Mouse (Mus musculus) neural tube, embryonic 11.5 days (tissue): Measurements from ENCODE around the gene Zfp423. TPM values are rescaled to one million over a fixed set of nuclear protein-coding genes. Genes with fewer than 3 reads are reported as not detected.

ENCODE experiments used
- ATAC-seq: fragments of 200-750 bp; cut with Nextera tagmentation; 2 replicates; pipeline ENCODE4 v1.8.0; 2017; ENCODE audit warnings: moderate number of reproducible peaks, mild to moderate bottlenecking, moderate TSS enrichment, moderate library complexity; ENCODE audit not compliant: insufficient read depth, low FRiP score, low TSS enrichment
- DNase-seq: peaks from one replicate; pipeline ENCODE4 v3.0.0-alpha.2; 2015; ENCODE audit warnings: low spot score
- H3K27ac ChIP-seq: fragments of 300-500 bp; sonication (generic); 2 replicates; pipeline ENCODE4 v1.5.1; 2014; ENCODE audit warnings: low read depth, mild to moderate bottlenecking, low read length
- H3K27me3 ChIP-seq: fragments of 300-500 bp; sonication (generic); 2 replicates; pipeline ENCODE4 v1.6.1; 2014; ENCODE audit warnings: mild to moderate bottlenecking, low read length, mixed read lengths; ENCODE audit not compliant: control insufficient read depth, insufficient read depth
- H3K36me3 ChIP-seq: fragments of 300-500 bp; sonication (generic); 2 replicates; pipeline ENCODE4 v1.6.1; 2014; ENCODE audit warnings: mild to moderate bottlenecking, low read length, moderate library complexity, mixed read lengths; ENCODE audit not compliant: control insufficient read depth, insufficient read depth
- H3K4me1 ChIP-seq: fragments of 300-500 bp; sonication (generic); 2 replicates; pipeline ENCODE4 v1.6.1; 2014; ENCODE audit warnings: low read length, mixed read lengths; ENCODE audit not compliant: control insufficient read depth, insufficient read depth
- H3K4me2 ChIP-seq: fragments of 300-500 bp; sonication (generic); 2 replicates; pipeline ENCODE4 v1.6.1; 2014; ENCODE audit warnings: low read depth, mild to moderate bottlenecking, moderate library complexity
- H3K4me3 ChIP-seq: fragments of 300-500 bp; sonication (generic); 2 replicates; pipeline ENCODE4 v1.5.1; 2014; ENCODE audit warnings: low read depth, low read length
- H3K9ac ChIP-seq: fragments of 300-500 bp; sonication (generic); 2 replicates; pipeline ENCODE4 v1.6.1; 2014; ENCODE audit warnings: mild to moderate bottlenecking, low read length
- H3K9me3 ChIP-seq: fragments of 300-500 bp; sonication (generic); 2 replicates; pipeline ENCODE4 v1.6.1; 2016; ENCODE audit warnings: low read length; ENCODE audit not compliant: control insufficient read depth
- WGBS: fragments of 180-500 bp; shearing (Covaris S2); extraction: QIAGEN DNeasy Blood & Tissue Kit; methylation state at CpG from one replicate; pipeline ENCODE4 v1.1.7; 2014; 5-methylcytosine and 5-hydroxymethylcytosine counted together
- polyA plus RNA-seq: library from polyadenylated mRNA; unstranded; fragments of >200 nt; fragmentation: Nextera tagmentation; extraction: Ambion mirVana; gene quantifications from 2 replicates; pipeline ENCODE4 v1.2.1, GENCODE M21; 2014

The Zfp423 gene
- polyA plus RNA-seq, 1 experiment from 2014 or later, result 40.7 TPM

DNA sequence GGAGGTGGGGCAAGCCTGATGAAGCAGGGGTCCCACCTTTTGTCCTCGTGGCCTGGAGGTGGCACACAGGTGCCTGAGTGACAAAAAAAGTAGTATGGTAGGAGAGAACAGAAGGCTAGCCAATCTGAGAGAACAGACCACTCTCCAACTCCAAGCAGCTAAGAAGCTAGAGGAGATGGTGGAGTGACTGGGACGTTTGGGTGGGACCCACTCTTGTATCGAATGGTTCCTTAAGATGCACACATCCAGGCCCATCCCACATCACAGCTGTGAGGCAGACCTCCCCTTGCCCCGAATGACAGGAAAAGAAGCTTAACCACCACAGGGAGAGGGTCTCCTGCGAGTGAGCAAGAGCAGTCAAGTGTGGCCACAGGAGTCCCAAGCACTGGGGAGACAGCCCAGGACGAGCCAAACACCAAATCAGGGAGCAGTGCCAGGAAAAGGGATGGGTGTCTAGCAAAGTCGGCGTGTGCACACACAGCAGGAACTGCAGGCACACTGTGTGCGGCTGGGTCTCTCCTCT, 242.6 kb downstream of the Zfp423 start:
- DNase-seq (no peak), ATAC-seq (0 out of 2 replicates have a peak, but pooled peaks have one; percentile 8)
- Histone ChIP-seq H3K9ac (no peak overlapping the region), H3K36me3 (no peaks in the 10 kb centered on the region), H3K4me1 (peaks cover 20% of the 10 kb centered on the region), H3K9me3 (no peaks in the 10 kb centered on the region), H3K27me3 (no peaks in the 10 kb centered on the region), H3K4me3 (no peak overlapping the region), H3K27ac (peak overlapping the region; percentile 82), H3K4me2 (peak overlapping the region; percentile 42)
- WGBS, result 16% methylated on average over 9 of the region's 9 CpGs

DNA sequence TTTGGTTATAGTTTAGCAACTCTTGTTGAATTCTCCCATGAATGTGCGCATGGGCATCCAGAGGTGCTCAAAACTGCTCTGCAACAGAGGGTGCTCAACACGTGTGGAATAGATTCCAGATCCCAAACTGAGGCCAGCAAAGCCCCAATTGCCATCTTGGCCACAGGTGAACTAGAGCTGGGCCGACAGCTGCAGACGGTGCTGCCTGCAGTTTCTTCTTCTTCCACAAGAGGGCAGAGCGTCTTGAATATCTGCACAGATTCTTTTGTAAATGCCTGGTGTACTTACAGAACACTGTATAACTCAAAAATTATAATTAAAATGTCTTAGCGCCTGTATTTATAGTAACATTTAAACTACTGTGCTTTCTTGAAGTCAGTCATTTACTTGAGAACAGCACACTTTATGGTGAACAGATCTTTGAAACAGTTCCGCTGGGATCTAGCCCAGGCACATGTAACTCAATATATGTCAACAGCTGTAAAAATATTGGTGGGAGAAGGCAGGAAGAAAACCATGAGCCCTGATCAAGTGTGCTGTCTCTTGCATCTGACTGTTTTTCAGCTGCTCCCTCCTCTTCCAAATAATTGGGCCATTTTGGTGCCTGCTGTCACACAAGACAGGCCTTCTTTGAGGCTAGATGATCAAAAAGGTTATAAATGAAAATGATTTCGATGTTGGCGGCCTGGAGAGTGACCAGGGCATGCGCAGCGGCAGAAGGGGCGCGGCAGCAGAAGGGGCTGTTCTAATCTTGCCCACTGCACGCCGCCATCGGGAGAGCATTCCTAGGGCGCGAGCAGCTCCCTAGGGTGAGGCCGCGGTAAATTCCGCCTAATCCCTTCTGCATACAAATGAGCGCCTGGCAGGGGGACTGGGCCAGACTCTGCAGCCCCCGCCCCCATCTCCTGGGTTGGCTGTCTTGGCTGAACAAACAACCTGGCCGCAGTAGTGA, 243.4 kb downstream of the Zfp423 start:
- WGBS, result 8% methylated on average over 24 of the region's 24 CpGs
- Histone ChIP-seq H3K9ac (no peak overlapping the region), H3K4me1 (peaks cover 20% of the 10 kb centered on the region), H3K27me3 (no peaks in the 10 kb centered on the region), H3K27ac (peak overlapping the region; percentile 82), H3K9me3 (no peaks in the 10 kb centered on the region), H3K4me3 (0 out of 2 replicates have a peak overlapping the region, but pooled peaks have one; percentile 3), H3K36me3 (no peaks in the 10 kb centered on the region), H3K4me2 (peak overlapping the region; percentile 42)
- ATAC-seq, result peak; percentile 84
- DNase-seq, result peak; percentile 76

DNA sequence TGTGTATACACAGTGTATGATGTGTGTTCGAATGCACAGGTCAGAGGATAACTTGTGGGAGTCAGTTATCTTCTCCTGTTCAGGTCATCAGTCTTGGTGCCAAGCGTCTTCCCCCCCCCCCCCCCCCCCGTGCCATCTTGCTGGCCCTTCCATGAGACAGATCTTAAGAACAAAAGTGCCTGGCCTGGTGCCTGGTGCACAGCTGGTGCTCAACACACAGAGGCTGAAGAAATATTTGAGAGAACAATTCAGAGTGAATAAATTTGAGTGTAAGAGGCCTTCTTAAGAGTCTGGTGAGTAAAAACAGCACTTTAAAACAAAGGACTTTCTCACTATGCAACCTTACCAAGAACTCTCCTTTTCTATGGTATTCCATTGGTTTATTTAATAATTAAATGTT, 245.4 kb downstream of the Zfp423 start:
- Histone ChIP-seq H3K4me3 (no peak overlapping the region), H3K4me2 (no peak overlapping the region), H3K4me1 (peaks cover 17% of the 10 kb centered on the region), H3K9ac (no peak overlapping the region), H3K9me3 (no peaks in the 10 kb centered on the region), H3K27me3 (no peaks in the 10 kb centered on the region), H3K36me3 (no peaks in the 10 kb centered on the region), H3K27ac (no peak overlapping the region)
- 90% methylated on average over 3 of the region's 3 CpGs for WGBS
- DNase-seq (no peak), ATAC-seq (no peak)

DNA sequence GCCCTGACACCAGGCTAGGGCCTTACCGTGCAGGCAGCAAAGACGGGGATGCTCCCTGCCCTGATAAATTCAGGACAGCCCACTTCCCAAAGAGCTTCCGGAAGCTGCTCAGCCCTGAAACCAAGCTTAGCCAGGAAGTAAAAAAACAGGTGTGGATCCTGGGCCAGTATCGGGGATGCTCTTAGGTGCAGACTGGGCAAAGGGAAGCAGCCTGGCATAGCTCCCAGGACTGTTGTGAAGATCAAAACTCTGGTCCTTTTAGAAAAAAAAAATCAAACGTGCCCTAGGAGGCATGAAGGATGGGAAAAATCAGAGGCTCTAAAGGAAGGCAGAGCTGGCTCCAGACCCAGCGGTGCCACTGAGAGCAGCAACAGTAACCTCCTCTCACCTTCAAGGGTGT, 247.4 kb downstream of the Zfp423 start:
- no peak for ATAC-seq
- H3K9ac ChIP-seq, result no peak overlapping the region
- H3K4me1 ChIP-seq, result peaks cover 28% of the 10 kb centered on the region
- no peaks in the 10 kb centered on the region for H3K9me3 ChIP-seq
- no peaks in the 10 kb centered on the region for H3K27me3 ChIP-seq
- WGBS, result 87% methylated on average over 6 of the region's 6 CpGs
- DNase-seq, result no peak
- H3K36me3 ChIP-seq, result no peaks in the 10 kb centered on the region
- H3K27ac ChIP-seq, result no peak overlapping the region
- H3K4me3 ChIP-seq, result no peak overlapping the region
- H3K4me2 ChIP-seq, result no peak overlapping the region

DNA sequence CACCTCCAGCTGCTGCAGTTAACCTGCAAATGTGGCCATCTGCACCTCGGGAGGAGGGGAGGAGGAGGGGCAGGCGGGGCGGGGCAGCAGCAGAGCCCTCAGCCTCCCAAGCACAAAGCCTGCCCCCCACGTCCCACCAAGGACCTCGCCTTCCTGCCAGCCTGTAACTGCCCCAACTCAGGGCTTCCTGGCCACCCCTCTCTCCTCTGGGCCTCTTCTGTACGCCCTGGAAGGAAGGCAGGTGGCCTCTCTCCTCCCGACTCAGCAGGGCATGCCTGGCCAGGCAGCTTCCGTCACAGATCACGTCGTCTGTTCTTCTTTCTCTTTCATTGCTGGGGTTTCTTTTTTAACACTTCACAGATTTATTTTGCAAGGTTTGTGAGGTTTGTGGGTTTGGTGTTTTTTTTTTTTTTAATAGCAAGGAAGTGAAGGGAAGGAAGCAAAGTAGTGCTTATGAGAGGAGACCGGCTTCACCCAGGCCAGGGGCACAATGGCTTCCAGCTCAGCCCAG, 251.2 kb downstream of the Zfp423 start:
- ATAC-seq (0 out of 2 replicates have a peak, but pooled peaks have one; percentile 41), DNase-seq (no peak)
- Histone ChIP-seq H3K4me3 (no peak overlapping the region), H3K4me2 (0 out of 2 replicates have a peak overlapping the region, but pooled peaks have one; percentile 16), H3K27ac (peak overlapping the region; percentile 86), H3K9me3 (no peaks in the 10 kb centered on the region), H3K36me3 (no peaks in the 10 kb centered on the region), H3K9ac (peak overlapping the region; percentile 26), H3K27me3 (no peaks in the 10 kb centered on the region), H3K4me1 (peaks cover 27% of the 10 kb centered on the region)
- WGBS, result 14% methylated on average over 11 of the region's 11 CpGs

DNA sequence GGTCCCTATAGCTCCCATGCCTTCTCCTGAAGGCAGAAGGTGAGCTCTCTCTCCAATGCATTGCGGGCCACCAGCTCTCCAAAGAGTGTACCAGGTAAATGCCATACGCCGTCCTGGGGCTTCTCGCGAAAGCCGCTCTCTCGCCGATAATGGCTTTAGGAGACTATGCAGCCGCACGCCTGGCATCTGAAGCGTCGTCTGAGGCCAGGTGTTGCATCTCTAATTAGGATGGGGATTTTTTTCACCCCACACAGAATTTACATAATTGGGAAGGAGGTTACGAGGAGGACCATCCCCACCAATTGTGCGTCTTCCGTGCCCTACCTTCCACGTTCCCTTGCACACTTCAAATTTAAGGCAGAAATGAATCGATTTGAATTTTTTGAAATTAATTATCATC, 252.2 kb downstream of the Zfp423 start:
- Histone ChIP-seq H3K27ac (0 out of 2 replicates have a peak overlapping the region, but pooled peaks have one; percentile 20), H3K4me2 (no peak overlapping the region), H3K4me3 (no peak overlapping the region), H3K4me1 (peaks cover 37% of the 10 kb centered on the region), H3K9me3 (no peaks in the 10 kb centered on the region), H3K27me3 (no peaks in the 10 kb centered on the region), H3K36me3 (no peaks in the 10 kb centered on the region), H3K9ac (no peak overlapping the region)
- DNase-seq, result no peak
- ATAC-seq, result no peak
- 67% methylated on average over 17 of the region's 17 CpGs for WGBS

DNA sequence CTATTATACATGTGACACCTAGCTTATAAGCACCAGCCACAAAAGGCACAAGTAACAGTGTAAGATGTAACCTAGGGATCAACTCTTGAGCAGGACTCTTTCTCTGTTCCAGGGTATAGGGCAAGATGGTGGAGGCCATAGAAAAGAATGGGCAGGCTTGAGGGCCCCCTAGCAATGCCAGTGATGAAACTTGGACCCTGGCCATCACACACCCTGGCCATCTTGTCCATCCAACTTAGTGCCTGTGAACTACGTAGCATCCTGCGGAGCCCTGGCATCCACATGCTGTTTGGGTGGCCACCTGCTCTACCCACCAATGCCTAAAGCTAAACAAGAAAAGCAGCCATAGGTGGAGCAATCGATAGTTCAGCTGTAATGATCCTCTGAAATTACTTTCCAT, 254.6 kb downstream of the Zfp423 start:
- H3K9ac ChIP-seq, result no peak overlapping the region
- no peak for ATAC-seq
- H3K4me2 ChIP-seq, result no peak overlapping the region
- no peaks in the 10 kb centered on the region for H3K9me3 ChIP-seq
- H3K27ac ChIP-seq, result no peak overlapping the region
- H3K4me3 ChIP-seq, result no peak overlapping the region
- 92% methylated on average over 3 of the region's 3 CpGs for WGBS
- no peaks in the 10 kb centered on the region for H3K36me3 ChIP-seq
- no peaks in the 10 kb centered on the region for H3K27me3 ChIP-seq
- no peak for DNase-seq
- H3K4me1 ChIP-seq, result peaks cover 44% of the 10 kb centered on the region

DNA sequence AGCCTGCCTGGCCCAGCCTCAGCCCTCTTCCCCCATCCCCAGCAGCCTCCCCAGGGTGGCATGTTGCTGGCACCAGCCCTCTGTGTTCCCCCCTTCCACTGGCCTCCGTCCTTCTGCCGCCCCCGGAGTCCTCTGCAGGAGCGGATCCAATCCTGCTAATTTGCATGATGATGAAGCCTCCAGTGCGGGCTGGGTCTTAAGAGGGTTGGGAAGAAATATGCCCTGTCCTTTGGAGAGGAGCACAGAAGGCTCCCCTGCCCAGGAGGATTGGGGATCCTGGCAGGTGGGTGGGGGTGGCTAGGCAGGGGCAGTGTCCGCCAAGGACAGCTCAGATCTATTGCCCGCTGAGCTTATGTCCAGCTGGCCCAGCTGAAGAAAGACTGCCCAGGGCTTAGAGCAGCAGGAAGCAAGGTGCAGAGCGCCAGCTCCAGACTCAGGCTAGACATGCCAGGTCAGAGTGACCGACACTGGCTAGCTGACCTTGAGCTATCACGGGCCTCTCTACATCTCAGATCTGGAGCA, 256.5 kb downstream of the Zfp423 start:
- WGBS, result 22% methylated on average over 10 of the region's 10 CpGs
- Histone ChIP-seq H3K4me2 (no peak overlapping the region), H3K9ac (no peak overlapping the region), H3K4me3 (no peak overlapping the region), H3K9me3 (no peaks in the 10 kb centered on the region), H3K27me3 (no peaks in the 10 kb centered on the region), H3K4me1 (peaks cover 32% of the 10 kb centered on the region), H3K36me3 (no peaks in the 10 kb centered on the region), H3K27ac (peak overlapping the region; percentile 79)
- ATAC-seq (peak; percentile 59; the same call in 1 of the 2 replicates), DNase-seq (no peak)
